Mouse (Mus musculus): Measurements from ENCODE around the gene Ralb. TPM values are rescaled to one million over a fixed set of nuclear protein-coding genes. Genes with fewer than 3 reads are reported as not detected.

Ralb gene
- 7.9 to 13.1 TPM (median 10.0 TPM) in 4 replicates for total RNA-seq (2023; ENCODE audit: inconsistent age)

GRCm38 (mm10) chr1:119504260-119505062, at the start of gene Ralb:
Gene Ralb, minus strand, starts transcription at chr1:119504794.

GRCm38 (mm10) chr1:119525689-119526591, 21.3 kb upstream of the Ralb start, which contains the start of gene Tmem185b:
Gene Tmem185b, plus strand, starts transcription at chr1:119526160.

DNA sequence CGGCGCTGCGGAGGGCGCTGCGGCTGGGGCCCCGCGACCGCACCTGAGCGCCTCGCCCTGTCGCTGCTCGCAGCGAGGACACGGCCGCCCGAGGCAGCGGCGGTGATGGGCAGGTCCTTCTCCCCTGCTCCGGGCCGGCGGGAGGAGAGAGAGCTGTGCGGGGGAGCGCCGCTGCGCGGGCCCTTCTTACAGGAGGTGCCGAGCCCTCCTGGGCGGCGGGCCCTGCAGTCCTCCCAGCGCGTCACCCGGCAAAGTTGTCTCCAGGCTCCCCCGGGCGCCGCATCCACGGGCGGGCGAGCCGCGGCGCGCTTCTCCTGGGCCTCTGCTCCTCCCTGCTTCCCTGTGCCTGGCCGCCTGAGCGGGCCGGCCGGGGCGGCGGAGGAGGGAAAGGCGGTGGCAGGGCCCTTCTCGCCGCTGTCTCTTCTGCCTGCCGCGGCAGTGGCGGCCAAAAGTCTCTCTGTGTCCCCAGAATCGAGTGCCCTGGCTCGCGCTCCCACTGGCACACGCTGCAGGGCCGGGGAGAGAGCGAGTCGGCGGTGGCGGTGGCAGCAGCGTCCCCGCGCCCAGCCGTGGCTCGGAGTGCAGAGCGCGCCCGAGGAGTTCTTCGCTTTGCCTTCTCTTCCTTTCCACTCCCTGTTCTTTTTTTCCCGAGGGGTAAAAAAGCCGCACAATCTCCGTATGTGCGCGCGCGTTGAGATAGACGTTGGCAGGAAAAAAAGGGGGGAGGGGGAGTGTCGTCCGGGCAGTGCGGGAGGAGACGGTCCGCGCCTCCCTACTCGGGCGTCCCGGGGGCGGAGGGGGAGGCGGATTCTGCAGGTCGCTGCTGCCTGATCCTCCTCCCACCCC, 82.8 kb downstream of the Ralb start, which contains the start of gene Inhbb:
Gene Inhbb, minus strand, starts transcription at position 673 of the 846 bp plus-strand sequence.

Other genes starting within 250 kb of the Ralb start
- not detected in 4 replicates for gene Inhbb, start 82.5 kb downstream of the Ralb start, total RNA-seq (2023; ENCODE audit: inconsistent age)
- 25.0 to 30.8 TPM (median 25.7 TPM) in 4 replicates for gene Tmem185b, start 21.4 kb upstream of the Ralb start, total RNA-seq (2023; ENCODE audit: inconsistent age)
- gene Epb41l5, start 144.2 kb upstream of the Ralb start, total RNA-seq (2023; ENCODE audit: inconsistent age): 3.2 to 6.1 TPM (median 4.2 TPM) in 4 replicates